Mouse (Mus musculus) ES-E14 (cell line): Measurements from ENCODE around the gene Tbrg4.

Experiments
- CHD2 ChIP-seq: IDR thresholded peaks from 2 replicates; pipeline ENCODE4 v1.6.1; 2014; ENCODE audit warnings: mild to moderate bottlenecking, low read depth, low read length, inconsistent platforms
- HCFC1 ChIP-seq: IDR thresholded peaks from 2 replicates; pipeline ENCODE4 v1.6.1; 2012; ENCODE audit warnings: low read length, inconsistent platforms, borderline replicate concordance; ENCODE audit not compliant: insufficient read depth
- MAFK ChIP-seq: IDR thresholded peaks from 2 replicates; pipeline ENCODE4 v1.6.1; 2014; ENCODE audit warnings: mild to moderate bottlenecking, low read depth, low read length, inconsistent platforms; ENCODE audit not compliant: insufficient read depth
- ZC3H11A ChIP-seq: IDR thresholded peaks from 2 replicates; pipeline ENCODE4 v1.6.1; 2012; ENCODE audit warnings: low read depth, mild to moderate bottlenecking, inconsistent platforms, low read length, borderline replicate concordance
- ZNF384 ChIP-seq: IDR thresholded peaks from 2 replicates; pipeline ENCODE4 v1.6.1; 2012; ENCODE audit warnings: low read depth, low read length, inconsistent platforms

DNA sequence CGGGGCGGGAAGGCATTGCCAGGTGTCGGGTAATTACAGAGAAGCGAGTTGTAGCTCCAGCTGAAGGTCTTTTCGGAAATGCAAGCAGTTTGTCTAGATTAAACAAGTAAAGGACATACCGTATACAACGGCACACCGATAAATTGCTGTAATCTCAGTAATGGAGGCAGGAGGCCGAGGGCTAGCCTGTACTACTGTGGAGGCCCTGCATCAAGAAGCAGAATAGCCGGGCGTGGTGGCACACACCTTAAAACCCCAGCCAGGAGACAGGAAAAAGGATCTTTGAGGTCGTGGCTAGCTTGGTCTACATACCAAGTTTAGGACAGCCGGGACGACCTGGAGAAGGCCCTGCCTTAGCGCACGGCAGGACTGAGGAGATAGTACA is 513 bp upstream of the Tbrg4 start:
- TF ChIP-seq HCFC1 (no peak), CHD2 (no peak), ZC3H11A (no peak), MAFK (no peak), ZNF384 (no peak)
